Mouse (Mus musculus) embryonic facial prominence, embryonic 12.5 days (tissue): Measurements from ENCODE around the gene Epb41l5. TPM values are rescaled to one million over a fixed set of nuclear protein-coding genes. Genes with fewer than 3 reads are reported as not detected.

Experiments
- ATAC-seq: fragments of 200-750 bp; cut with Nextera tagmentation; 2 replicates; pipeline ENCODE4 v1.8.0; 2017; ENCODE audit not compliant: insufficient number of reproducible peaks, insufficient read depth, low FRiP score, low TSS enrichment
- H3K27ac ChIP-seq: fragments of 300-500 bp; sonication (generic); 2 replicates; pipeline ENCODE4 v1.5.1; 2016; ENCODE audit warnings: mild to moderate bottlenecking
- H3K27me3 ChIP-seq: fragments of 300-500 bp; sonication (generic); 2 replicates; pipeline ENCODE4 v1.6.1; 2016; ENCODE audit warnings: mild to moderate bottlenecking, moderate library complexity
- H3K36me3 ChIP-seq: fragments of 300-500 bp; sonication (generic); 2 replicates; pipeline ENCODE4 v1.6.1; 2016; ENCODE audit warnings: mild to moderate bottlenecking
- H3K4me1 ChIP-seq: fragments of 300-500 bp; sonication (generic); 2 replicates; pipeline ENCODE4 v1.6.1; 2016
- H3K4me2 ChIP-seq: fragments of 300-500 bp; sonication (generic); replicated peaks from 2 replicates; pipeline ENCODE4 v1.6.1; 2016; ENCODE audit warnings: mild to moderate bottlenecking, moderate library complexity
- H3K4me3 ChIP-seq: fragments of 300-500 bp; sonication (generic); 2 replicates; pipeline ENCODE4 v1.5.1; 2016; ENCODE audit warnings: mild to moderate bottlenecking
- H3K9ac ChIP-seq: fragments of 300-500 bp; sonication (generic); 2 replicates; pipeline ENCODE4 v1.6.1; 2016; ENCODE audit warnings: mild to moderate bottlenecking, moderate library complexity
- H3K9me3 ChIP-seq: fragments of 300-500 bp; sonication (generic); 2 replicates; pipeline ENCODE4 v1.6.1; 2016; ENCODE audit warnings: mild to moderate bottlenecking, moderate library complexity
- WGBS: fragments of 180-500 bp; shearing (Covaris S2); methylation state at CpG from one replicate; pipeline ENCODE4 v1.1.7; 2016; 5-methylcytosine and 5-hydroxymethylcytosine counted together
- polyA plus RNA-seq: library from polyadenylated mRNA; unstranded; fragments of >200 nt; fragmentation: Nextera tagmentation; extraction: Ambion mirVana; gene quantifications from 2 replicates; pipeline ENCODE4 v1.2.1, GENCODE M21; 2016

Epb41l5 gene
- 17.6 and 19.7 TPM in 2 replicates for polyA plus RNA-seq

DNA sequence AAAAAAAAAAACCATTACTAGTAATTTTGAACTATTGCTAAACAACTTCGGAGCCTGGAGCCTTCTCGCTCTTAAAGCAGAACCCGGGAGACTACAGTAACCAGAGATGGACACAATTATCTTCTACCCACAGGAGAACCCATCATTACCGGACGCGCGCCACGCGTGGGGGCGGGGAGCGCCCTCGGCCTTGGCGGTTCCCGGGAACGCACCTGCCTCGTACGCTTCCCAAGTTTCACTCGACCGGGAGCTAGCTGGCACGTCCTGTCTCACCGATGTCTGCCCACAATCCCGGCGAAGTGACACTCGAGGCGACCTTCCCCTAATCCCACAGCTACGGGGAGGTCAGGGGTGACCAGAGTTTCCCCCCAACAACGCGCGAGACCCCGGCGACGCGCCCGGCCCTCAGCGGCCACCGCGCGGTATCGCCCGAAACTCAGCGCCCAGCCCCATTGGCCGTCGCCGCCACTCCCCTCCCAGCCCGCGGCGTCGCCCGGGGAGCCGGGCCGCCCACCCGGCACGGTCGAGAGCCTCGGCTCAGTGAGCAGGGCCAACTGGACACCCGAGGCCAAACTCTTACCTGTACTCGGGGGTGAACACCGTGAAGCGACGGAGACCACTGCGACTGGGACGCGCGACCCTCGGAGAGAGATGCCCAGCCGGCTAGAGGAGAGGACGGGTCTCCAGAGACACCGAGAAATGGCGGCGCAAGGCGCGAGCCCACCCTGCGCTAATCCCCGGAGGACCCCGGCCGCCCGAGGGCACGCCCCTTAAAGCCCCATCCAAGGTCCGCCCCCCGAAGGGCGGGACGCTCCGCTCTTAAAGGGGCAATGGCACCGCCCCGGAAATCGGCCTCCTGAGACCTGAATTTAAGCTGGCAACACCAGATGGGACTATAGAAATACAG lies at the start of gene Epb41l5:
Gene Epb41l5 (minus strand): TSS at position 796 of the 907 bp plus-strand sequence.
- under 1% methylated on average over 72 of the region's 86 CpGs for WGBS
- peak within 1 kb of the TSS; percentile 86 for H3K4me2 ChIP-seq
- peak within 1 kb of the TSS; percentile 85 for H3K4me3 ChIP-seq
- no peaks in the 10 kb centered on the region; the same call in 1 of the 2 replicates for H3K4me1 ChIP-seq
- peak within 1 kb of the TSS; percentile 76 for H3K27ac ChIP-seq
- H3K27me3 ChIP-seq, result no peaks in the 10 kb centered on the region
- H3K36me3 ChIP-seq, result no peaks in the 10 kb centered on the region; the same call in 1 of the 2 replicates
- ATAC-seq, result peak; percentile 90
- no peaks in the 10 kb centered on the region for H3K9me3 ChIP-seq
- H3K9ac ChIP-seq, result peak within 1 kb of the TSS; percentile 60

DNA sequence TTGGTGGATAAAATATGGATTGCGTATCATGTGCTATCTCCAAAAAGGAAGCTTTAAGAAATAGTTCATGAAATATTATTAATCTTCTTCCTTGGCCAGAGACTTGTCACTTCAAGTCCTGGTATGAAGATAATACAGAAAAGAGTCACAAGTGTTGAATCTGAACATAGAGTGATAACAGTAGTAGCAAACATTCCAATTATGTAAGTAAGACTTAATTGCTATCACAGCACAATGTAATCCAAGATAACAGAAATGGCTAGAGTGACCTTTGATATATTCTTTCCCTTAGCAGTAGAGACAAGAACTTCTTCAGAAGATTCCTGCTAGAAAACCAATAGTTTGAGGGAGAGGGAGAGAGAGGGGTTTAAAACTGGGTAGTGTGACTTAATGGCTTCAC lies 48.1 kb upstream of the Epb41l5 start:
- WGBS, result 96% methylated on average over 1 of the region's 1 CpGs
- Histone ChIP-seq H3K9me3 (no peaks in the 10 kb centered on the region), H3K27me3 (no peaks in the 10 kb centered on the region), H3K36me3 (peaks cover 20% of the 10 kb centered on the region; the same call in 1 of the 2 replicates), H3K27ac (no peak overlapping the region), H3K4me3 (no peak overlapping the region), H3K4me1 (no peaks in the 10 kb centered on the region), H3K4me2 (no peak overlapping the region), H3K9ac (no peak overlapping the region)
- ATAC-seq, result no peak

DNA sequence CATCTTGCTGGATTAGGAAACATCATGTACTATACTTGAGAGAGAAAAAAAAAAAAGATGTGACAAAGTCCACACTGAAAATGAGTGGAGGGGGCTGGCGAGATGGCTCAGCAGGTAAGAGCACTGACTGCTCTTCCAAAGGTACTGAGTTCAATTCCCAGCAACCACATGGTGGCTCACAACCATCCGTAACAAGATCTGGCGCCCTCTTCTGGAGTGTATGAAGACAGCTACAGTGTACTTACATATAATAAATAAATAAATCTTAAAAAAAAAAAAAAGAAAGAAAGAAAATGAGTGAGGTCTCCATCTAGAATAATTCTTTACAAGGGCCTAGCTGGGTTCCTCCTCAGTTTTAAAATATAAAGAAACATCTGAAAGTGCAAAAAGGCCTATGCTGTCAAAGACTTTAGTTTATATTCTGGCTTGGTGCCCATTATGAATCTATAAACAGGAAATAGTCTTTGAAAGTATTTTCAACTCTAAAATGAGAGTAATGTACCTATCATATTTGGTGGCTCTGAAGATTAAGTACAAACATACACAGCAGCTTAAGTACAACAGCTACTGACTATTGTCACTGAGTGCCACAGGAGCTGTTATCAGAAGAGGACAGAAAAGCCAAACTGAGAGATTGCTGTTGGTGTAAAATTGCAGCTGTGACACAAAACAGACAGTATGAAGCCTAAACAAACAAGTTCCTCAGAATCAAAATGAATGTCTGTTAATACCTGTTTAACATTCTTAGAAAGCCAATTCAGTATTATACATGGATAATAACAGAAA lies 37.2 kb upstream of the Epb41l5 start:
- Histone ChIP-seq H3K9me3 (no peaks in the 10 kb centered on the region), H3K9ac (no peak overlapping the region), H3K4me3 (no peak overlapping the region), H3K36me3 (peaks cover 4% of the 10 kb centered on the region), H3K27ac (no peak overlapping the region), H3K4me1 (no peaks in the 10 kb centered on the region), H3K27me3 (no peaks in the 10 kb centered on the region), H3K4me2 (no peak overlapping the region)
- ATAC-seq, result no peak
- WGBS, result 89% methylated on average over 3 of the region's 3 CpGs

DNA sequence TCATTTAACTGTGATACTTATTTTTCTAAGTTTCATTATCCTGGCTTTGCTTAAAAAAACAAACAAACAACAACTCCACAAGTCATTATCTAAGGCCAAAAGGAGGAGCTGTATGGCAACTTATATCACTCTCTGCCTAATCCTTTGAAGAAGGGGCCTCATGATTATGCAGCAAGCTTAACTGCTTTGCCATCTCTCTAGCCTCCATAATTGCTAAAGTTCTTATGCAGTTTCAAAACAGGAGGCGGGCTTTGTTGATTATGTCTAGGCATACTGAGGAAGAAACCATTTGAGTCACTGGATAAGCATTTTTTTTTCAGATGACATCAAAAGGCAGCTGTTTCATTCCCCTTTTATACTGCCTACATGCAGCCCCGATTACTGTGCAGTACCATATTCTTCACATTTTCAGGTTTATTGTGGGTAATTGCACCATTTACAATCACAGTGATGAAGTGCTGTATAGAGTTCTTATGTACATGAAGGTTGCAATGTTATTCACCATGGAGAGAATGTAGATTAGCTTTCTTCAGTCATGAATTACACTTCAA lies 32.9 kb upstream of the Epb41l5 start:
- Histone ChIP-seq H3K9me3 (no peaks in the 10 kb centered on the region), H3K4me3 (no peak overlapping the region), H3K4me1 (no peaks in the 10 kb centered on the region), H3K27me3 (no peaks in the 10 kb centered on the region), H3K36me3 (peaks cover 11% of the 10 kb centered on the region; the same call in 1 of the 2 replicates), H3K9ac (no peak overlapping the region), H3K4me2 (no peak overlapping the region), H3K27ac (no peak overlapping the region)
- ATAC-seq, result no peak
- WGBS, result 85% methylated on average over 2 of the region's 2 CpGs

DNA sequence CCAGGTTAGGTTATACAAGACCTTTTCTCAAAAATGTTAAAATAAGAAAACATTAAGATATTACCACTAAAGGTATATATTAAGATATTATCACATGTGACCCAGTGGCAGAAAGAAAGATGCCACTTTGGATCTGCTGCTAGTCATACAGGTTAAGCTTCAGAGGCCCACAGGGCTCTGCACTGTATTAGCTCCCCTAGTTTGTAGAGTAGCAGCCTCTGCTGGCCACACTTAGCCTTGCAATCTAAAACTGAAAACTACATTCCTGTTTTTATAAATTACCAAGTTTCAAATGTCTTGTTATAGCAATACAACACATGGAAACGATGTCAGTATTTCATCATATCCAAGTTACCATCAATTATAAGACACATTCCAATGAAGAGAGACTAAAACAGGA lies 26.2 kb upstream of the Epb41l5 start:
- no peak overlapping the region for H3K4me2 ChIP-seq
- no peak for ATAC-seq
- WGBS, result 68% methylated on average over 1 of the region's 1 CpGs

DNA sequence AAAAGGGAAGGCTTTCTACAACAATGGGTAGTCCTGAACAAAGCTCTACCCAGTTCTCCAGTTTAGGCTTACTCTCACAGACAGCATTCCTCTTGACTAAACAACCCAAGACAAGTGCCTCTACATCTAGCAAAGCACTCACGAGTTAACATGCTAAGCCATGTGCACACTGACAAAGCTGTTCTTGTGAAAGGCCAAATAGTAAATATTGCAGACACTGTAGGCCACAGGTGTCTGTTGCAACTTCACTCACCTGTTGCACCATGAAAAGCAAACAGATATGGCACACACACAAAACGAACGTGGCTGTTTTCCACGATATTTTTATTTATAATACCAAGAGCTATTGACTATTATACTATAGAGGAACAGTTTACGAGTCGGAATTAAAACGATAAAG lies 18.1 kb upstream of the Epb41l5 start:
- H3K9ac ChIP-seq, result no peak overlapping the region
- no peak for ATAC-seq
- no peak overlapping the region for H3K4me2 ChIP-seq
- no peaks in the 10 kb centered on the region for H3K27me3 ChIP-seq
- no peaks in the 10 kb centered on the region for H3K9me3 ChIP-seq
- H3K4me3 ChIP-seq, result no peak overlapping the region
- 92% methylated on average over 7 of the region's 7 CpGs for WGBS
- H3K27ac ChIP-seq, result no peak overlapping the region
- H3K36me3 ChIP-seq, result 0 out of 2 replicates have a peak, but pooled peaks cover 5% of the 10 kb centered on the region
- H3K4me1 ChIP-seq, result no peaks in the 10 kb centered on the region

More for the DNA sequence above, 26.2 kb upstream of the Epb41l5 start:
- H3K9me3 ChIP-seq, result no peaks in the 10 kb centered on the region
- H3K27ac ChIP-seq, result no peak overlapping the region
- H3K27me3 ChIP-seq, result no peaks in the 10 kb centered on the region
- H3K4me1 ChIP-seq, result no peaks in the 10 kb centered on the region
- no peak overlapping the region for H3K9ac ChIP-seq
- no peak overlapping the region for H3K4me3 ChIP-seq
- peaks cover 11% of the 10 kb centered on the region; the same call in 1 of the 2 replicates for H3K36me3 ChIP-seq

DNA sequence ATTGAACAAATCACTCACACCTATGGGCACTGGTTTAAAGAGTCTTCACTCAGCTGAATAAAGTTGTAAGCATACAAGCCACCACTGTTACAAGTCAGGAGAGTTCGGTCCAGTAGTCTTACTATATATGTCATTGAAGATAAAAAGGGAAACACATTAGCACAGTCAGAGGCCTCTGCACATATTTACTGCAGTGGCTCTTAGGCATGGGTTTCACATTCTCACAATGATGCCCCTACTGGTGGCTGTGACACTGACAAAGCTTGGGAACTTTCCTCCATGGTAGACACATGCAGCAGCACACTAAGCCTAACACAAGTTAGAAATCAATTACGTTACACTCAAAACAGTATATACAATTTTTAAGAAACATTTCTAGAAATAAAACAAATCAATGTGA lies 5.5 kb upstream of the Epb41l5 start:
- Histone ChIP-seq H3K4me1 (no peaks in the 10 kb centered on the region), H3K36me3 (no peaks in the 10 kb centered on the region; the same call in 1 of the 2 replicates), H3K9me3 (no peaks in the 10 kb centered on the region), H3K27ac (no peak overlapping the region), H3K27me3 (no peaks in the 10 kb centered on the region), H3K9ac (no peak overlapping the region), H3K4me3 (no peak overlapping the region), H3K4me2 (no peak overlapping the region)
- ATAC-seq, result no peak
- WGBS, result 92% methylated on average over 2 of the region's 2 CpGs

DNA sequence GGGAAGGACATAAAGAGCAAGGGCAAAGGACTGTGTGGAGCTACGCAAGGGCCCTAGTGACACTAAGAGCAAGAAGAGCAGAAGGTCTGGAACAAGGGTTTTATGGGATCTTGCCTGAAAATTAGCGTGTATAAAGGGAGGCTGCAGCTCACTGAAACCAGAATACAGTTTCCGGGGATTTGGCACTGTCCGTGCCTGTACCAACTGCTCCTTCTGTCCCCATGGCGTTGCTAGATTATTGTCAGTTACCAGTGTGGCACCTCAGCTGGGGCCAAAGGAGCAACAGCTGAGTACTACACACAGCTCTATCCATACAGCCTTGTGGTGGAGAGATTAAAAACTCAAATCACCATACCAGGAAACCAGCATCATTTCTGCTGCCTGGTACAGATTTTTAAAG lies 1.6 kb upstream of the Epb41l5 start:
- Histone ChIP-seq H3K36me3 (no peaks in the 10 kb centered on the region; the same call in 1 of the 2 replicates), H3K4me1 (no peaks in the 10 kb centered on the region; the same call in 1 of the 2 replicates), H3K9ac (no peak overlapping the region), H3K27ac (no peak overlapping the region), H3K4me2 (no peak overlapping the region), H3K4me3 (no peak overlapping the region), H3K27me3 (no peaks in the 10 kb centered on the region), H3K9me3 (no peaks in the 10 kb centered on the region)
- ATAC-seq, result no peak
- WGBS, result 87% methylated on average over 5 of the region's 5 CpGs

DNA sequence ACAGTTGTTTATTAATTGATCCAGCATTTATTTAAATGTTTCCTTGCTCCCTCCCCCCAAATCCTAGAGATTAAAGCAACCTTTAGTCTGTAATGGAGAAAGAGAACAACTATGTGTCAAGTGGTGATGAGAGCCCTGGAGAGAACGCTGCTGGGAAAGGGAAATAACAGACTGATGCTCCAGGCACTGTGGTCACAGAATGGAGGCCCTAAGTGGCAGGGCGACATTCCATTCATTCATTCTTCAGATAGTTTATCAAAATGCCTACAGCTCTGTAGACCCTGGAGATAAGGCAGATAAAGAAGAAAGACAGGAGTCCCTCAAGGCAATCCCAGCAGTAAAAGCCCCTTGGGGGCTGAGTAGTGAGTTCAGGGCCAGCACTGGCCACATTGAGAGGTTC lies 827 bp upstream of the Epb41l5 start:
- no peak overlapping the region for H3K4me2 ChIP-seq
- H3K9me3 ChIP-seq, result no peaks in the 10 kb centered on the region
- no peak overlapping the region for H3K9ac ChIP-seq
- WGBS, result 58% methylated on average over 2 of the region's 2 CpGs
- no peak for ATAC-seq
- H3K36me3 ChIP-seq, result no peaks in the 10 kb centered on the region; the same call in 1 of the 2 replicates
- H3K27ac ChIP-seq, result no peak overlapping the region
- no peaks in the 10 kb centered on the region; the same call in 1 of the 2 replicates for H3K4me1 ChIP-seq
- no peaks in the 10 kb centered on the region for H3K27me3 ChIP-seq
- H3K4me3 ChIP-seq, result no peak overlapping the region

DNA sequence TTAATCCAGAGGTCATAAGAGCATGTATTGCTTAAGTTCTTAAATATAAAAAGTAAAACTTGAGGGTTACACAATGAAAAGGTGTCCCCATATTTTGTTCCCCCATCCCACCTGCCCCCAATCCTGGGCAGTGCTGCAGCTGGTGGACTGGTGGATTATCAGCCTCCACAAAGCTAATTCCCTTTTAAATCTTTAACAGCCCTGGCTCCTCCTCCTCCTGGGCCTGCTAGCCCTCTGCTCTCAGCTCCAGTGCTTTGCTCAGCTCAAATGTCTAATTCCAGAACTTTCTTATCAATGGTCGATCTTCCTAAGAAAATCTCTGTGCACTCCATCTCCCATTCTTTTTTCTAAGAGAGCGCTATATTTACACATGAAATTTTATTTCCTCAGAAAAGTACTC lies 2.4 kb downstream of the Epb41l5 start:
- Histone ChIP-seq H3K36me3 (no peaks in the 10 kb centered on the region), H3K4me2 (no peak overlapping the region), H3K9me3 (no peaks in the 10 kb centered on the region), H3K27ac (no peak overlapping the region), H3K27me3 (no peaks in the 10 kb centered on the region), H3K9ac (no peak overlapping the region), H3K4me3 (no peak overlapping the region), H3K4me1 (no peaks in the 10 kb centered on the region; the same call in 1 of the 2 replicates)
- 67% methylated on average over 2 of the region's 2 CpGs for WGBS
- ATAC-seq, result no peak

DNA sequence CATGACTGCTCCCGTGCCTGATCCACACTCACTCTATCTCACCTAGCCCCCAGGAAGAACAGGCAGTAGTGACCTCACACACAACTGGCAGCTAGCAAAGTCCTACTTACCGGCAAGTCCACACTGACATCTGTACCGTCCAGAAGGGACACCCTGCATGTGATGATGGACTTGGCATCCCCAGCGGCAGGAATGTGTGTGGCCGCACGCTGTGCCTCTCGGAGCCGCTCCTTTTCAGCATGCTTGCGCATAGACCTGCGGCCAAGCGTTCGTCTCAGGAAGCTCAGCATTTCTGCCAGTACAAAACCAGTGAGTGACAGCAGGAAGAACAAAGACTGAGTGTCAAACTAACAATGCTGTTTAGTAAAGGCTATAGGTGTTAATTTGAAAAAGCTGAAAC lies 6.4 kb downstream of the Epb41l5 start:
- Histone ChIP-seq H3K36me3 (no peaks in the 10 kb centered on the region), H3K4me2 (no peak overlapping the region), H3K4me3 (no peak overlapping the region), H3K27me3 (no peaks in the 10 kb centered on the region), H3K4me1 (no peaks in the 10 kb centered on the region; the same call in 1 of the 2 replicates), H3K27ac (no peak overlapping the region), H3K9me3 (no peaks in the 10 kb centered on the region), H3K9ac (no peak overlapping the region)
- 52% methylated on average over 12 of the region's 12 CpGs for whole genome bisulfite sequencing
- ATAC-seq, result no peak
